Mouse (Mus musculus) ES-Bruce4 (cell line): ENCODE results near the gene Rps18.

Experiments
- CTCF ChIP-seq: IDR thresholded peaks from one replicate; pipeline ENCODE4 v1.8.1; 2011; ENCODE audit warnings: low read depth, low read length
- EP300 ChIP-seq: IDR thresholded peaks from 2 replicates; pipeline ENCODE4 v1.6.1; 2011; ENCODE audit warnings: low read depth, low read length; ENCODE audit not compliant: insufficient read depth
- POLR2A ChIP-seq: IDR thresholded peaks from one replicate; pipeline ENCODE4 v1.8.1; 2011; ENCODE audit warnings: low read length; ENCODE audit not compliant: insufficient read depth

DNA sequence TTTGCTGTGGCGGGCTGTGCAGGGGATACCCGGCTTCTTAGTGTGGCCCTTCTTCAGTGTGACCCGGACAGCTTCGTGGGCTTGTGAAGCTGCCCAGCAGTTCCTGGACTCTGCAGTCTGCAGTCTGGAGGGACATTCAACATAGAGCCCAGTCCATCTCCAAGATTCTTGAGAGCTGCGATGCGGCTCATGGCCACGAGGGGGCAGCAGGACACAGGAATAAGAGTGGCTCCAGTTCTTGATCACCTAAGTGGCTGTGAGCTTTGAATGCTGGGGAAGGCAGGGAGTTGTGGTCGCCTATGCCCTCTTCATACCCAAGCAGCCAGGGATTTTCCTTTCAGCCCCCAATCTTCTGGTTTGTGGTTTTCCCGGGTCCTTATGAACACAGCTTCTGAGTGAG is 12.7 kb upstream of the Rps18 start:
- peak; percentile 93 for TF ChIP-seq CTCF
- TF ChIP-seq POLR2A, result no peak
- TF ChIP-seq EP300, result no peak
